Mouse (Mus musculus) ES-Bruce4 (cell line): ENCODE results near the gene Hnrnpr.

Experiments
- CTCF ChIP-seq: IDR thresholded peaks from one replicate; pipeline ENCODE4 v1.8.1; 2011; ENCODE audit warnings: low read depth, low read length
- EP300 ChIP-seq: IDR thresholded peaks from 2 replicates; pipeline ENCODE4 v1.6.1; 2011; ENCODE audit warnings: low read depth, low read length; ENCODE audit not compliant: insufficient read depth
- POLR2A ChIP-seq: IDR thresholded peaks from one replicate; pipeline ENCODE4 v1.8.1; 2011; ENCODE audit warnings: low read length; ENCODE audit not compliant: insufficient read depth

DNA sequence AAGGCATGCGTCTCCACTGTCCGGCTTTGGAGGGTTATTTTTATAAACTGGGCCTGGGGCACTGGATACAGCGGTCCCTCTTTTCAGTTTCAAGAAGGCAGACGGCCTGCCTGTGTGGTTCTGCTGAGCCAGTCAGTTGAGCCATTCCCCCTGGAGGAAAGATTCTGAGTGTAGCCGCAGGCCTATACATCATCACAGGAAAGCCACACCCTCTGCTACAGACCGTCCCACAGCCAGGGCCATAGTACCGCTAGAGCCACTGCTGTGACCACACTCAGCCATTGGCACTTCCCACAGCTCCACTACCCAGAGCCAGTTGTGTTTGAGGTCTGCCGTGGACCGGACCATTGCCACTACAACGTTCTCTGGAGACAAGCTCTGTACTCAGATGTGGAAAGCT is 91.1 kb downstream of the Hnrnpr start:
- TF ChIP-seq CTCF: no peak
- TF ChIP-seq EP300: no peak
- no peak for TF ChIP-seq POLR2A
